Mouse (Mus musculus) adrenal gland, adult (tissue): ENCODE data around the gene Tent4a.

Experiments used
- DNase-seq, 2 experiments: peaks; one replicate each; pipeline ENCODE4 v3.0.0; 2022 to 2023; ENCODE audit warnings: low spot score in 1 of 2; ENCODE audit not compliant: inconsistent age in 2 of 2

The Tent4a gene

DNA sequence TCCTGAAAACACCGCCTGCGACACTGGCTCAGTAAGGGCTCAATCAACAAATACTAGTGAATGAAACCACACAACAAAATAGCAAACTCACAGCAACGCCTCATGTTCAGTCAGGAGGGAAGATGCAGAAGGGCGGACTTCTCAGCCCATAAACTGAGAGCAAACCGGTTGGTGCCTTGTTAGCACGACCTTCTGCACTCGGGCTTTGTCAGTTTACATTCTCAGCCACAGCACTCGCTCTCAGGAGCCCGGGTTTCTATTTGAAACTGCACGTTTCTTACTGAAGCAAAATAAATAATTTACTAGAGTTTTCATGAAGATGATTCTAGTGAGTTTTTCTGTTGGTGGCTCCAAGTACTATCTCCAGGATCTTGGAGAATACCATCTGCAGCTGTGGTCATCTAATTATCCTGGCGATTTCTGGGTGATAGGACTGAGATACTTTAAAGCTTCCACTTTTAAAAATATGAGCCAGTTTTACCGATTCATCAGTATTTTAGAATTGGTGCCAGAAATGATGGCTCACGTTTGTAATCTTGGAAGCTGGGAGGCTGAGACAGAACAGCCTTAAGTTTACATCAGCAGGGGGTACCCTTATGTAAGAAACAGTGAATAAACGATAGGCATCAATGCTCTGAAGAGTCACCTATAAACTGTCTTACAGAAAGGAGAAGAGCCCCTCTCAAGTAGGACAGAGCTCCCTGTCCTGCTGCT, 10.8 kb downstream of the Tent4a start:
- DNase-seq, result no peak

DNA sequence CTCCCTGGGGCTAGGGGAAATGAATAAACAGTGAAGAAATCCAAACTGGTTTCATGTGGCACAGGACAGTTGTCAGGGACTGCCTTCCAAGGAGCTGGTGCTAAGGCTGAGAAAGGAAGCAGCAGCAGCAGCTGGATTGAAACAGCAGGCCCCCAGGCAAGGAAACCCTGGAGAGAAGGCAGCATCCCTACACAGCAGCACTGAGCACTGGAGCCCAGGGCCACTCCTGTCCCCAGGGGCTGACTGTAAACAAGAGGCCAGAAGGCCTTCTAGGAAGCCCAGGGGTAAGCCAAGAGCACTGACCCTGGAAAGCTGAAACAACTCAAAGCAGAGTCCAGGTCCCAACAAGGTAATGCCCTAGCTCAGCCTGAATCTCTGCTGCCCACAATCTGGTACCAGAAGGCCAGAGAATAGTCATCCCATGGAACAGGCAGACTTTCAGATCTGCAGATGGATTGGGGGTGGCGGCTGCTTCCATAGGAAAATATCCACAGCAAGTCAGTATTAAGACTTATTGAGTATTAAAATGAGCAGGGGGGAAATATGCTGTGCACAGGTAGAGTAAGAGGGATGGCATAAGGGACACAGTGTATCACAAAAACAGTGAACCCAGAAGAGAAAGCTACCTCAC, 12.1 kb downstream of the Tent4a start:
- peak in 1 of 2 experiments; percentile 35 for DNase-seq

DNA sequence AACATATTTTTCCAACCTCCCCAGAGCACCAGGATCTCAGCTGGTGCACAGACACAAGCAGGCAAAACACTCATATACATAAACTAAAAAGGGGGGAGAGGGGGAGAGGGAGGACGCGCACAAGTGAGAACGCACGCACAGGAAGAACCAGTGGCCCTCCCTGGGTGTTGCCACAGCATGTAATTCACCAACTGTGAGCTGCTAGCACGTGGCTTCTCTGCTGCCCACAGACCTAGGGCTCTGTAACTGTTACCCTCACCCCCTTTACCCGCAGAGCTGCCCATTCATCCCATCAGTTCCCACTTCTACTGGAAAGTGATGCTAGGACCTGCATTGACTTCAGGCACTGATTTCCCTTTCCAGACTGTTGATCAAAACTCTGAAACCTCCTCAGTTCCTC, 15.3 kb downstream of the Tent4a start:
- no peak for DNase-seq

DNA sequence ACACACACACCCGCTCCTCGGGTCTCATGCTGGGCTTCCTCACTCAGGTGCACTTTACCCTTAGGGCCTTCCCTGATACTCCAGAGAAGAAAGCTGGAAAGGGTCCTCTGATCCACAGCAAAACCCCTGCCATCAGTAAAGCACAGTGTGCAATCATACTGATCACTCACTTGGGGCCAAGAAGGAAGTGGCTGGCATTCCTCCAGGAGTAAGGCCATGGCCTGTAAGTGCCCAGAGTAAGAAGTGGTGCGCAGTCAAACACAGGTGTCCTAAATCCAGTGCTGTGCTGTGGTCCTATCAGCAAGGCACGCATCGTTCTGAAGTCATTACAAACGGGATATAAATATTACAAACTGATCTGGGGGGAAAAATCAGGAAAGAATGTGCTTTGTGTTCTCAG, 17.0 kb downstream of the Tent4a start:
- peak in 1 of 2 experiments; percentile 74 for DNase-seq

DNA sequence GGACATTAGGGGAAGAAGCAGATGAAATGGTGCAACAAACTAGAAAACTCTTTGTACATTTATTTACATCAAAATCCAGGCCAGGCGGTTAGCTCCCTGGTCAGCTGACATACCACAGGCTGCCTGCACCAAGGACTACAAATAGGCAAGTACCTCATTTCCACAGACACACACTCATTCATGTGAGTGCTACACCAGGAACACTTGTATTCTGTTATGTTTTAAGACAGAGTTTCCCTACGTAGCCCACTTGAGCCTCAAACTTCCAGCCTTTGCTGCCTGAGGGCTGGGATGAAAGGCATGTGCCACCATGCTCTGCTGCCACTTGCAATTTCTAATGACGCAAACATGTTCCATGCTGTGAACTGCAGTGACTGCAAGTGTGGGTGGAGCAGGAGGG, 19.3 kb downstream of the Tent4a start:
- no peak for DNase-seq

DNA sequence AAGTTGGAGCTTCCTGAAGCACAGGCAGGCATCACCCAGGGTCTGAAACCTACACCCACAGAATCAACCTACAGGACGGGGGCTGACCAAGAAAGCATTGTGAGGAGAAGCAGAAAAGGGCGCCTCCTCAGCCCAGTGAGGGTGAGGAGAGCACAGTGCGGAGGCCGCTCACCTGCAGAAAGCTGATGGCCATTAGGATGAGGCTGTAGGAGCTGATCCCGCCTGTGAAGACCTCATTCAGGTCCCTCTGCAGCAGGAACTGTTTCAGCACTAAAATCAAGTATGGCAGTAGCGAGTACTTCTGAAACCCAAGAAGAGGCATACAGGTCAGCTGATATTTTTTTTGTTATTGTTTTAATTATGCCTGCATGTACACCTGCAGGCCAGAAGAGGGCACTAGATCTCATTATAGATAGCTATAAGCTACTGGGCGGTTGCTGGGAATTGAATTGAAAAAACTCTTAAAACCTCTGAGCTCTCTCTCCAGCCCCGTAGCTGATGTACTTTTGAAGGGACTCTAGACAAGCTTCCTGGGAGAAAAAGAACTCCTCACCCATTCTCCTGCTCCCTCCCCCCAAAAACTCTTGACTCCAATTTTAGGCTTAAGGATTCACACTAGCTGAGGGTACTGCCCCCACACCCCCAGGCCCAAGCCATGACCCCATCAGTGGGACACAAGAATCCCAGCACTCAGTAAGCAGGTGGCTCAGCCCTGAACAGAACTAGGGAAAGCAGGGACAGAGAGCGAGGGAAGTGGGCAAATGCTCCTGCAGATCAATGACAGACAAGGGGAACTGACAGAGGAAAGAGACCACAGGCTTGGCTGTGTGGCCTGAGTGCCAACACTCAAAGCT, 24.8 kb downstream of the Tent4a start:
- peak in 1 of 2 experiments; percentile 76 for DNase-seq

DNA sequence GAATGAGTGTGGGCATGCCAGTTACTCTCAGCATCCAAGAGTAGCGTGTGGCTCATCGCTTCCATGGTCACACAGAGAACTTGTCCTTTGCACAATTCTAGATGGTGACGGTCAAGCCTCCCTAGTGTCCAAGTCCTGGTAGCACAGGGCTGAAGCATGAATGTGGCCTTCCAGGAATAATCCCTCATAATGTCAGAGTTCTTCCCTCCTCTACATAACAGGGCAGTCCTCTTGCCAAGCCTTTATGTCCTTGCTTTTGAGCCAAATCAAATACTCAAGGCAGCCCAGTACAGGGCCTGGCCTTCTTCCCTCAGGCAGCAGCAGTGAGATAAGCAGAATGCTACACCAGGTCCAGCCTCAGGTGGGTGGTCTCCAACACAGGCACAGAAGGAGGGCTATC, 26.8 kb downstream of the Tent4a start:
- DNase-seq, result peak; percentile 33 to 89

DNA sequence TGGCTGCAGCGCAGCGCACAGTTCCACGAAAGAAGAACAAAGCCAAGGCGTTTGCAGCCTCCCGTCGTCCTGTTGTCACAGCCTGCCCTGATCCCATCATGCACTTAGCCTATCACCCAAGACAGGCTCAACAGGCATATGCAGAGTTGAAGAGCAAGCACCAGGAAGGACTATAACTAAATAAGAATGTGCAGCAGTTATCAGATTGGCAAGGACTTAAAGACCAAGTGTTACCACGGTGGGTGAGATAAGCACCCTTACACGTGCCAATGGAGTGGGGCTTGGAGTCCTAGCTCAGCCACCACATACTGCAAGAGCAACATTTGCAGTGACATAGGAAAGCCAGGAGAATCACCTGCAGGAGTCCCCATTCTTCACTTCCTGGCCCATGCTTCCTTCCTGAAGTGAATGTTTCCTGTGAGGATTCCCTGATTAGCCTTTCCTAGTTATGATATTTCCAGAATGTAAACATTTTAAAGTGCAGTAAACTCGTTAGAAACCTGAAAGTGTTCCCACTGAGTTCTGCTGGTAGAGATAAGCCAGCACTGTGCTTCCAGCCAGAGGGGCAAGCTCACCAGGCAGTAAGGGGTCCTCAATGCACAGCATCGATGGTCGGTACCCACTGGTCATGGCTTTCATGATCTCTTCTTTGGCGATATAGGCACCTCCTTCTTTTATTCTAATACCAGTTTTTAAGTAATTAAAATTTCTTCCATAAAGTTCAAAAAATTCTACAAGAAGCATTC, 27.9 kb downstream of the Tent4a start:
- no peak for DNase-seq

DNA sequence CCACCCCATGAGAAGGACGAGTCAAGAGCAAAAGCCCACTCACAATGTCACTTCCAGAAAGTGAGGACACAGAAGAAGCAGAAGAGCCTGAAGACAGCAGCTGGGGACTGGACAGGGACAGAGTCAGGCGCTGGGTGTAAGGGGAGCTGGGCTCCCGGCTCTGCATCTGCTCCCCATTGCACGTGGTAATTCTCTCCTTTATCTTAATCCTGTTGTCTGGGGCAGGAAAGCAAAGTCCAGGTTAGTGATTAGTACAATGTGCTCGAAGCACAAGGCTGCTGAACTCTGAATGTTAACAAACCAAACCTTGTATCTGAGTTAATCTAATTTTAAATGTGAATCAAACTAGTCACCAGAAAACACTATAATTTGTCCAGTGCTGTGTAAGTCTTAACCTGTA, 31.6 kb downstream of the Tent4a start:
- no peak for DNase-seq

DNA sequence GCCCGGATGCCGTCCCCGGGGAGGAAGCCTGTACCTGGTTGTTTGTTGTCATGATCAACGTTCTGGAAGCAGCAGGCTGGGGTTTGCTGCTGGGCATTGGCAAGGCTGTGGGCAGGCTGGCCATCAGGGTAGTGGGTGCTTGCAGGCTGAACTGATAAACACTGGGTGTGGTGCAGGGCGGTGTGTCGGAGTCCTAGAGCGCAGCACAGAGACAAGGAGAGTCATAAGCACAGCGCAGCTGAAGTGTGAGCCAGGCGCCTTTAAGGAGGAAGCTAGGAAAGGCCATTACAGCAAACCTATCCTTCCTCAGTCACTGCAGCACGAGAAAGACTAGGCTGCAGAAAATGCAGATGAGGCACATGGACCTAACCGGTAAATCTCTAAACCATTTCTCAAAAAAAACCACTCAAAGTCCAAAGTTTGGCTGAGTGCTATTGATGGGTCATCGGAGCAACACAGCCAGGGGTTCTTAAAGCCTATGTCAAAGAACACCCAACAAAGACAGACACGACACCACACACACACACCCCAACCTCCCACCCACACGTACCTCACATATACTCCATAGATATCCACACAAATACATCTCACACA, 32.2 kb downstream of the Tent4a start:
- no peak for DNase-seq

DNA sequence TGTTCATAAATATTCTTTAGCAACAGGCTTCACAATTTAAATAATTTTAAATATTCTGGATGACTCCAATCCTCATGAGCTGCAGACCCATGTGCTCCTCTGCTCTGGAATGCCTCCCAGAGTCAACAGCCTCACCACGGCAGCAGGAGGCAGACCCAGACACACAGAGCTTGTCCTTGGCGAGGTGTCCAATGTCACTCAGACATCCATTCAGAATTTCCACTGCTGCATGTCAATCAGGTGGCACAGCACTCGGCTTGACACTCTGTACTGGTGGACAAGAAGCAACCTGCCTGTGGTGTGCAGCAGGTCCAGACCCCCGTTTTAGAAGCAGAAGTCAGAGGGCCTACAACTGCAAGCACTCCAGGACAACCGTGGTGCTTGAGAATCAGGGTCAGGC, 36.1 kb downstream of the Tent4a start:
- no peak for DNase-seq

DNA sequence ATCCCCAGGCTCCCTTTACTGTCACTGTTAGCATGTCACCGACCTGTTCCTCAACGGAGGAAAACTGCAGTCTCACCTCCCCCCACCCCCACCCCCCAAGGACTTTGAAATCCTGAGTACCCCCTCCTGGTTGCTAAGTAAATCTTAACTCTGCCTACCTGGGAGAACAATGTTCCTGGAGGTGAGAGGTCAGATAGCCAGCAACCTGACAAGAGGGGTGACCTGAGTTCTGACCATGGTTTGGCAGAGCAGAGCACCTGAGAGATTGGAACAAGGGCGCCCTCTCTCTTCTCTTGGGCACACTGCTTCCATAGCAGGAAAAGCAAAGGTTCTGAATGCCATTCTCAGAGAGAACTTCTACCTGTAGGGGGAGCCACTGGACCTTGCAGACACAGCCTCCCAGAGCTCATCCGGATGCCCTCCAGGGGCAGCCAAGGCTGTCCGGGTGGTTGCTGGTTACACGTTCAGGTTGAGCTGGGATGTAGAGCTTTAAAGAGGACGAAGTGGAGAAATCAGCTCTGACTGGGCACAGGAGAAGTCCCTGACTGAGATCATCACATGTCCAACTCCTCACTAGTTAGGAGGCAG, 41.4 kb downstream of the Tent4a start:
- DNase-seq, result peak; percentile 56 to 90

DNA sequence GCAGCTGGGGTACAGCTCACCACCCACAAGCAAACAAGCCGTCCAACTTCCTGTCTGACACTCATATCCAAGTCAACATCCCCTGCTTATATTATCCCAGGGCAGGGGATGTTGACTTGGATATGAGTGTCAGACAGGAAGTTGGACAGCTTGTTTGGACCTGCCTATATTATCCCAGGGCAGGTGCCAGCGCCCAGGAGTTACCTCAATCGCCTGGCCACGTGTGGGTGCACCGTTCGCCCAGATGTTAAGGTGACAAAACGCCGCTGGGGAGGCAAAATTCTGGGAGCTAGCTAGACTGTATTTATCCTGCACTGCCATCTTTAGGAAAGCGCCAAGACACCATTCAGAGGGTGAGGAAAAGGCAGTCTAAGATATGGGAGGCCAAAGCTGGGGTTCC, 44.6 kb downstream of the Tent4a start:
- no peak for DNase-seq

DNA sequence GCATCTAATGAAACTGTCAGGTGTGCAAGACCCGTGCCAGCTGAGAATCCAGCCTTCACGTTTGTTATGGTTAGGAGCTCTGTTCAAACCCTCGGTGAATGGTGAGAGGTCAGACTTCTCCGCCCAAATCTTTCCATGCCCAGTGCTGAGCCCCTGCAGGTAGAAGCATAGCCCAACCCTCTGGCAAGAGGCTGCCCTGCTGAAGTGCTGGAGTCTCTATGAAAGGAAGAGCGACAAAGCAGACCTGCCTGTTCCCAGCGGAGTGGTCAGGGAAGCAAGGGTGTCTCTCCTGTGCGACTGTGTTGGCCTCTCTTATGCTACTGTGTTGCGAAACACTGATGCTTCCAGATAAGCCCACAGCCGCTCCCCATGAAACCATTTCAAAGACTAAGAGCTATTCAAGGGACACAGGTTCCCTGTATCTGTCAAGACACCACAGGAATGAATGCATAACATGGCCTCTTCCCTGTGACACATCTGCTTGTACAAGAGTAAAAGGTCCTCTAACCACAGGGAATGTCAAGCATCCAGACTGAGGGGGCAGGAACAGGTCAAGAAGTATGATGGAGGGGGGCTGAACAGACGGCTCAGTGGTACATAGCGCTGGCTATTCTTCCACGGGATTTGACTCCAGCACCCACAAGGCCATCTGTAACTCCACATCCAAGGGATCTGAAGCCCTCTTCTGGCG, 45.7 kb downstream of the Tent4a start:
- peak in 1 of 2 experiments; percentile 56 for DNase-seq

DNA sequence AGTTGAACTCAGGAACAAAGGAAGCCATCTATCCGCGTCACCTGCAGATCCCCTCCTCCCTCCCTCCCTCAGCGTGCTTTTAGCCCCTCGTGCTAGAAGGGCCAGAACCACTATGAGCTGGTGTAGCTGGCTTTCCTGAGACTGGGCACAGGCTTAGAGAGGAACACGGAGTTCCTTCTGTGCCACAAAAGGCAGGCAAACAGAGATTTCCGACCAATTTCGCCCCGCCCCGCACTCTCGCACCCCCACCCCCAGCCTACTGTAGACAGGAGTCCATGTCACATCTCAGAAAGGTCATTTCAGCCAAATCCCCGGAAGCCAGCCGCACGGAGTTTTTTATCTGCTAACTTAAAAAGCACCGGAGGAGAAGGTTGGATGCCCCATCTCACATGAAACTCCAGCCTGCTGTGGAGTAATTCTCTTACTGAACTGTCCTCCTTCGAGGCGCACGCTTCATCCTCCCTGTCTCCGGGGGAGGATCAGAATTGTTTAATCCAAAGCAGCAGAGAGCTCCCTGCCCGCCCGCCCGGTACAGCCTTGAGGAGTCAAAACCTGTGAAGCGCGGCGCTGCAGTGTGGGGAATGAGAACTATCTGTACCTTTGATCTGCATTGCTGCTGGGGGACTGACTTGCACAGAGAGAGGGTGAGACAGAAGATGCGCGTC, 46.7 kb downstream of the Tent4a start:
- peak; percentile 59 to 86 for DNase-seq

DNA sequence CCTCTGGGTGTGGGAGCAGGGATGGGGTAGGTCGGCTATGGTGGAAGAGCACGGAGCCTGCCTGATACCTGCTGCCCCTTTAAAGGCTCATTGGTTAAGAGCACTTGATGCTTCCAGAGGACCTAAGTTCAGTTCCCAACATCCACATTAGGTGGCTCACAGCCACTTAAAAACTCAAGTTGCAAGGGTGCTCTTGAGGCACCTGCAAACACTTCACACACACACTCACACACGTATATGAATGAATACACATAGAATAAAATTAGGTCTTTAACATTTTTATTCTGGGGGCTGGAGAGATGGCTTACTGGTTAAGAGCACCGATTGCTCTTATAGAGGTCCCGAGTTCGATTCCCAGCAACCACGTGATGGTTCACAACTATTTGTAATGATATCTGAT, 47.3 kb downstream of the Tent4a start:
- no peak for DNase-seq

DNA sequence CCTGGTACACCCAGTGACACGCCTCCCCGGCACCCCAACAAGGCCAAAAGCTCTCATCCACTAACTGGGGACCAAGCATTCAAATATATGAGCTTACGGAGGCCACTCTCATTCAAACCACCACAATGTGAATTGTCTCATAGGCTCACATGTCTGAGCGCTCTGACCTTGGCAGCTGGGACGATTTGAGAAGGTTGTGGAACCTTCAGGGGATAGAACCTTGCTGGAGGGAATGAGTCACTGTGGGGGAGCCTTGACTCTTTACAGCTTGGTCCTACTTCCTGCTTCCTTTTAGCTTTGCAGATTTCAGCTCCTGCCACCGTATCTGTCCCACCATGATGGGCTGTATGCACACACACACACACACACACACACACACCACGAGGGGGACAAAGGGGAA, 48.6 kb downstream of the Tent4a start:
- DNase-seq, result peak in 1 of 2 experiments; percentile 61

DNA sequence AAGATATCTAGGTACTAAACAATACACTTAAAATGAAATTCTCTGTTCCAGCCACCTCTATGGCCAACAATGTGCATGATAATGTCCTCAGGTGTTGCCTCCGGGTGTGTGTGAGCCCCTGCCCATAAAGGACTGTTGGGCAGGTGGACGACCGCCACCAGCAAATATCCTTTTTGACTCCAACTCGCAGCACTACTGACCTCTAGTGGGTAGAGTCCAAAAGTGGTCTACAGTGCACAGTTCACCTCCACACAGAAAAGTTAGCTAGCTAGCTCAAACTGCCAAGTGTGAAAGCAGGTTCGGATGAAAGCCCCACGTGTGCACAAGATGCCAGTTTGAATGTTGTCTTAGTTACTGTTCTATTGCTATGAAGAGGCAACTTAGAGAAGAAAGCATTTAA, 49.1 kb downstream of the Tent4a start:
- DNase-seq, result peak in 1 of 2 experiments; percentile 84

DNA sequence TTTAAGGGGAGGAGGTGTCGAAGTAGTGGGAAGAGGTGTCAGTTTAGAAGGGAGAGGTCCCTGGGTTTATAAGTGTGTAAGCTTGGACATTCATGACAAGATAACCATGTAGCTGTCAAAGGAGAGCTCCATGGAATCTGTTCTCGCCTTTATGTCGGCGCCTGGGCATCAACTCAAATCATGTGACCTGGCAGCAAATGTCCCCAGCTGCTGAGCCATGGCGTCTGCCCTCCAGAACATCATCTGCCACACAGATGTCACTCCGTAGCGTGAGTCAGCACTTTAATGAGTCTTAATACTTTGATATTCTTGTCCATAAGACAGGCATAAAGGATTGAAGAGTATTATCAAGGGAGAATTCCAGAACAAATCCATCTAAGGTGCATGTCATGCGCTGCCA, 51.7 kb downstream of the Tent4a start:
- peak; percentile 50 to 78 for DNase-seq
